Mouse (Mus musculus): ENCODE results near the gene Olfr316.
A peak's percentile ranks its signal among the peaks of the same experiment; 100 is the strongest.
"Not testable (repeated sequence)": the region's sequence is repeated elsewhere in the genome, so short reads cannot be mapped to it uniquely, and the experiment has no call there.

The Olfr316 gene

DNA sequence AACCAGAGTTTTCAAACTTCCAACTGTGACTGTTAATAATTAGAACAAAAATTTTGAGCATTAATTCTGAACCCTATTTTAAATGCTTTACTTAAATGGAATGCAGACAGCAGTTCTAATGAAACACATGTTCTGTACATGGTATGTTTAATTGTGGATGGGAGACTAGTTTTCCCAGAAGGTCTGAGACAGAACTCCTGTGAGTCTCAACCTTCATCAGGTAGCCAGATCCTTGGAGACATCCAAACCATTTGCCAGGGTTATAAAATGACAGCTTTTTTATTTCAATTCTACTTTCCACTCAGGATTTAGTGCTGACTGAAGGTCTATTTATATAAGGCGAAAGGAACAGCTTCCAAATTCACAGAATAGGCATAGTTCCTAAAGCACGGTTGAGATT lies at the start of gene Olfr316:
Gene Olfr316 (plus strand): TSS at position 301 of the 400 bp plus-strand sequence.
- no peak for DNase-seq

- no peak for DNase-seq
Observed at GRCm38 (mm10) chr11:58709086-58709485, 43.4 kb upstream of the Olfr316 start.

DNA sequence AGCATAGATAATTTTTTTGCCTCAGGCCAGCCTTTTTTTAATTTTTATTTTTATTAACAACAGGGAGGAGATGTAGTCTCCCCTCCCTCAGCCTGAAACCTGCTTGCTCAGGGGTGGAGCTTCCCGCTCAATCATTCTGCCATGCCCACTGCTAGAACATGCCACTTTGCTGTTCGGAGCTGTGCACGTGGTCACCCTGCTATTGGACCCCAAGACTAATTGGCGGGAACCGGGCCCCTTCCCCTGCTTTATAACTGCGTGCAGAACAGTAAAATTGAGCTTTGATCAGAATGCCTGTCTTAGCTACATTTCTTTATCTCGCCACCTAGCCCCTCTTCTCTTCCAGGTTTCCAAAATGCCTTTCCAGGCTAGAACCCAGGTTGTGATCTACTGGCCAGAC lies 34.8 kb upstream of the Olfr316 start:
- DNase-seq: not testable (repeated sequence)

DNA sequence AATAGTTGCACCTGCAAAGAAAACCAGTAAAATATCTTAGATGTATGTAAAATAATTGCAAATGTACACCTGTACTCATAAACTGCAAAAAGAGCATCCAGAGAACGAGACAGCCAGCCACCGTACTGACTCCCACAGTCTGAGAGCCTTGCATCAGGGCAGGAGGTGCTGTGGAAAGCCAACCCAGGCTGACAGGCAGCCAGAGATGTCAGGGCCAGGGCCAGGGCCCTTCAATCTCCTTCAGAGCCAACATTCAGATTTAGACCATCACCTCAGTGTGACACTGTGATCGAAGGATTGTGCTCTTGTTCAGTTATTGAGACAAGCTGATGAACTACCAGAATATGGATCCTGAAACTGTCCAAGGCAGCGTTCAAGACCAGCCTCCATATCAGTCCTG lies 32.8 kb upstream of the Olfr316 start:
- no peak for DNase-seq

GRCm38 (mm10) chr11:58723914-58724313 lies 28.6 kb upstream of the Olfr316 start, which contains the start of gene Olfr318:
Gene Olfr318 (minus strand): TSS chr11:58724014.
- DNase-seq: no peak

- not testable (repeated sequence) for DNase-seq
Observed at GRCm38 (mm10) chr11:58727896-58728650, 24.5 kb upstream of the Olfr316 start.

DNA sequence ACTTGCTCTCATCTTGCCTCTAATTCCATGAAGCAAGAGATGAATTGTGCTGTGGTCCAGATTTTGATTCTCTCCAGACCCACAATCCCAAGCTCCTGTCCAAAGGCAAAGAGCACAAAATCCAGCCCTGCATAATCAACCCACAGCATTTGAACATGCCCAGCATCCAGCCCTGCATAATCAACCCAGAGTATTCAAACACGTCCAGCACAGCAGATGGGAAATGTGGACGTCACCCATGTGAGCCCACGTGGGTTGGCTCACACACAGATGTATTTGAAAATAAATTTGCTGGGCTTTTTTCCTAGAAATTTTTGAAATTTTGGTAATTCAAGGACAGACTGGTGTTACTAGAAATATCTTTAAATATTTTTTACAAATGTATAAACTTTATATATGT lies 19.2 kb upstream of the Olfr316 start:
- DNase-seq: no peak

GRCm38 (mm10) chr11:58738792-58739262 lies 13.7 kb upstream of the Olfr316 start, which contains the start of gene Olfr317:
Gene Olfr317 (minus strand): TSS chr11:58739212.
- no peak for DNase-seq

GRCm38 (mm10) chr11:58751096-58751495 lies 1.4 kb upstream of the Olfr316 start:
- DNase-seq: not testable (repeated sequence)

DNA sequence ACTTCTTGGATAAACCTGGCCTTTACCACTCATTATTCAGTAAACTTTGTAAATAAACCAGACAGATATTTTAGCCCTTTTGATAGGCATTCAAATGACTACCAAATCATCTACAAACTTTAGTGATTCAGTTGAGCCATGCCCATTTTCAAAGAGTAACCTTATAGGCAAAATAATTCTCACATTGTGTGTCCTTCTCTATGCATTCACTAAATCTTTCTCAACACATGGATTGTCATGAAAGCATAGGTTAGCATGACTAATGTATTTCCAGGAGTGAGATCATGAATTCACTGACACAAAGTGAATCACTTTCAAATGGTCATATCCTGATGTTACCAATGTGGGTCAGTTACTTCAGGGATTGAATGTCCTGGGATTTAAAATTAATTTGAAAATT lies 20.4 kb downstream of the Olfr316 start, which contains the start of gene Olfr315:
Gene Olfr315 (plus strand): TSS at position 301 of the 400 bp plus-strand sequence.
- no peak for DNase-seq

GRCm38 (mm10) chr11:58782480-58783089 lies 30.1 kb downstream of the Olfr316 start, which contains the start of gene Olfr314:
Gene Olfr314 (plus strand): TSS chr11:58782952.
- DNase-seq: no peak

DNA sequence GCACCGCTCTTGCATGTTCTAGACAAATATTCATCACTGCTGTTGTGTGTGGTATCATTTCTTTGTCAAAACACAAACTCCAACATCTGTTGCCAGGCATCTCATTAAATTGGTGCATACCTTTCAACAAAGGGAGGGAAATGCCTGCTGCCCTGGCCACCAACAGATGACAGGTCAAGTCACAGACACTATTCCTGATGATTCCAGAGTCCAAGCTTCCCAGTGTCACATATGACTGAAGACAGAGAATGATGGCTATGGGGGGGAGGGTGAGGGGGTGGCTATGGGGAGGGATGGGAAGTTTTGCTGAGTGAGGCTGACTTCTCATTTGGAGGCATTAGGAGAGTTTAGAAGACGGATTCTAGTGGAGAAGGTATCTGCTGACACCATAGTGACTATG lies 31.6 kb downstream of the Olfr316 start:
- DNase-seq: no peak

DNA sequence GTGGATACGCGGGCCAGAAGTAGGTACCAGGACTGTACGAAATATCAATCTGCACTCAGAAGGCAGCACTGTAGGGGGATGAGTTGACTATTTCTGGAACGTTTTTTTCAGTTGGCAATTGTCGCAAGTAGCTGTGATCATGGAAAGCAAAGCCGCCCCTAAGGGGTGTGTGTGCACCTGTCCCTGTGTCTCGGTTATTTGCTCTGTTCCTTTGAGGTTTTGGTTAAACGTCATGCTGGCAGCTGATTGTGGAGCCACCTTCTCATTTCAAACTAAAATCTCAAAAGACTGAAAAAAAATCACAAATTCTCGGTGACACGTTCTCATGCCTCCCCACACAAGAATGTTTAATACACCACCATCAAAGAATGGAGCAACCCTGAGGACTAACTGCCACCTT lies 35.1 kb downstream of the Olfr316 start:
- DNase-seq: no peak

DNA sequence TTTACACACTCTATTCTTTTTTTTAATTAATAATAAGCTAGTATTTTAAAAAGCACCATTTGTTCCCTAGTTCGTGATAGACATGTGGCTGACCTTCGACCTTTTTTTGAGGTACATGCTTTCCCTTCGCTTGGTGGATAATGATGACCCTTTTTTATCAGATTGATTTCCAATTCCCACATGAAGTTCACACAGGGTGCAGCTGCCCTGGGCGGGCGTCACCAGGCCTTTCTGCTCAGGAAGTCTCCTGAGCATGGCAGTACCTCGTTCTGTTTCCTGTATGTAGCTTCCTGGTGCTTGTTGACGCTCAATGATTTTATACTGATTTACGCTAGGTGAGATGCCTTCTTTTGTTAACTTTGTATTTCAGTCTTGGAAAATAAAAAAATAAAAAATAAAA lies 35.8 kb downstream of the Olfr316 start:
- DNase-seq: no peak

DNA sequence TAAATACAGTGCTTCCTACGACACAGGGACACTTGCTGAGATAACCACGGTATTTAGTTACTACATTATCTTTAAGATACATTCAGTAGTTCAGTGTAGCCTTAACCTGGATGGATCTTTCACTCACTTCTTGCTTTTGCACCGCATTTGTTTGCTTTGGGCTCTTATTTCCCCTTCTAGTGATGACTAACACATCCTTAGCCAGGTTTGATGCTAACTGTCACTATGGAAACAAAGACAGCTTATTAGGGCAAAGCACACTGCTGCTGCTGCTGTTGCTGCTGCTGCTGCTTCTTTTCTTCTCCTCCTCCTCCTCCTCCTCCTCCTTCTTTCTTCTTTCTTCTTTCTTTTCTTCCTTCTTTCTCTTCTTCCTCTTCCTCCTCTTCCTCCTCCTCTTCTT lies 37.0 kb downstream of the Olfr316 start:
- DNase-seq: no peak

- DNase-seq: no peak
Observed at GRCm38 (mm10) chr11:58790053-58790452, 37.5 kb downstream of the Olfr316 start.

DNA sequence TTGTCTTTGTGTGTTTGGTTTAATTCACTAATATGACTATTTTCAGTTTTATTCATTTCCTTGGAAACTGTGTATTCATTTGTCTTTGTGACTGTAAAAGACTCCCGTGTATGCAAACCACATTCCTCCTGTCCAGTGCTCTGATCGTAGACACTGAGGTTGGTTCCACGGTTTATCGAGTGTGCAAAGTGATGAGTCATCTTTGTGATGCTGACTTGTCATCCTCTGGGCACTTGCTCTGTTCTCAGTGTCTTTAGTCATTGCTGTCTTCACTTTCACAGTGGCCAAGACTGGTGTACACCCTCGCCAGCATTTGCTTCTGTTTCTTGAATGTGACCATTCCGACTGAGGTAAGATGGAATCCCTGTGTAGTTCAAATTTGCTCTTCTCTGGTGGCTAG lies 38.1 kb downstream of the Olfr316 start:
- DNase-seq: no peak

DNA sequence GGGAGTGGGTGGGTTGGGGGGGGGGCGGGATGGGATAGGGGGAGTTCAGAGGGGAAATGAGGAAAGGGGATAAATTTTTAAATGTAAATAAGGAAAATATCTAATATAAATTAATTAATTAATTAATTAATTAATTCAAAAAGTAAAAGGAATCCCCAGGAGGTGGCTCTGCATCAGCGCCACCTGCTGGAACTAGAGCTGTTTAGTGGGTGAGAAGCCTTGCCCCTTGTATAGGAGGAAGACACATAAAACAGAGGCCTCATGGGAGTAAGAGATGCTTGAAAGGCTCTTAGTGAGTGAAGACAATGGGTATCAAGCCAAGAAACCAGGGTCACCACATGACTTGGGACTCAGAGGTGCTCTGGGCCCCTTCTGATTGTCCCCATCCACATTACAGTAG lies 43.3 kb downstream of the Olfr316 start:
- no peak for DNase-seq

GRCm38 (mm10) chr11:58796850-58797249 lies 44.3 kb downstream of the Olfr316 start:
- DNase-seq: no peak

GRCm38 (mm10) chr11:58799747-58800146 lies 47.2 kb downstream of the Olfr316 start:
- DNase-seq: no peak

DNA sequence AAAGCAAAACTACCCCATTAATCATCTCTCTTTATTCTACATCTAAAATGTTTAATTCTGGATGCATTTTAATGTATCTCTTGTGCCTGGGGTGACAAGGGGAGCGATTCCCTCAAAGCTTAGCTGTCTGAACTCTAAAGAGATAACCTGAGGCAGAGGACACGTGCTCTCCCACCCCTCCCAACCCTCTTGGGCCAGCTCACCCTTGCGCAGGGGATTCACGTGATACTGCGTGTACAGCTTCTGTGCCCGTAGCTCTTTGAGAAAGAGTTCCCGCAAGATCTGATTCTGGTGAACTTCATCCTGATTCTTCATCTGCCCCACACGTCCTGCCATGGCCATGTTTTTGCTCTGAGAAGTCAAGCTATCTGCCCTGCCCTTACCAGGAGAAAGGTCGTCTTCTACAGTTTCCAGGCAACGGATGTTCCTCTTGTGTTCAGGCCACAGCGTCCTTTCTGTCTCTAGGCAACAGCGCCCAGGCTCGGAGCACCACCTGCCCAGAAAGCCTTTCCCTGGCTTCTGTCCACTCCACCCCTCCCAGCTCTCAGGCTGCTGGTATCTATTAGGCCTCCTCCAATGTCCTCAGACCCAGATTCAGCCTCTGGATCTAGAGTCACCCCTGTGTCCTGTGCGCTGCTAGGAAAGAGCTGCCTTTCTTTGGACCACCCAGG lies 49.2 kb downstream of the Olfr316 start, which contains the start of gene Fam183b:
Gene Fam183b (minus strand): TSS at position 403 of the 671 bp plus-strand sequence.
- peak; percentile 6 to 22 for DNase-seq

GRCm38 (mm10) chr11:58803871-58804270 lies 51.3 kb downstream of the Olfr316 start:
- DNase-seq: no peak

DNA sequence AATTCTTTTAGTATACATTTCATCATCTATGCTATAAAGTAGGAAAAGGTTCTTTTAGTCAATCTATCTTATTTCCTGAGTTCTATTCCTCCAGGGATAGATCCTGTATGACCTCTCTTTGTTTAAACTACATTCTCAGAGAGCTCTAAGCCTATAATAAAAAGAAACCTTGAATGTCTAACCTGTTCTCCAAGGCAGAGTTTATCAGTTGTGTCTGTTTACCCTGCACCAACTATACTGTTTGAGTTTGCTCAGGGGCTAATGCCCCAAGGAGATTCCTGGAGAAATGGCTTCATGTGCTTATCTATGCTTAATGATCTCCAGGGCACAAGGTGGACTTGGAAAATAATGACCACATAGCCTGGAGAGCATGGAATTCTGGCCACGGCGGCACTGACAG lies 51.9 kb downstream of the Olfr316 start:
- no peak for DNase-seq
